Mouse (Mus musculus) liver, postnatal 0 days (tissue): ENCODE data around the gene Anxa4.

ENCODE experiments used
- CTCF ChIP-seq: sonication (generic); IDR thresholded peaks from 2 replicates; pipeline ENCODE4 v1.5.1; 2016; ENCODE audit warnings: antibody characterized with exemption, low read depth
- EP300 ChIP-seq: IDR thresholded peaks from 2 replicates; pipeline ENCODE4 v1.6.1; 2016; ENCODE audit warnings: antibody characterized with exemption, low read depth, mild to moderate bottlenecking

DNA sequence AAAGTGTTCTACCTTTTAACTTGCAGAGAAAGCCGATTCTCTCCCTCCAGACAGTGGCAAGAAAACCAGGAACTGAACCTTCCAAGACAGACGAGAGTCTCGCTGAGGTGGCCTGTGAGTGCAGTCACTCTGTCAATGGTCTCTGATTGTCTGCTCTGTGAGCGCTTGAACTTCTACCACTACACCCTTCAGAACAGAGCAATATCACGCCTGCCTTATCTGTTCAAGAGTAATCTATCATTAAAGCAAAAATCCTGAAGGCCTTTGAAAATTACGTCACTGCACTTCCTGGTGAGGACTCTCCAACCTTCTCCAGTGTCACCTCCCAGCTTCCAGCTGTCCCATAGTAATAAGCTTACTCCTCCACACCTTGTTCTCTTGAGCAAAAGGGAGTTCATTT is 18.4 kb downstream of the Anxa4 start:
- TF ChIP-seq CTCF (no peak), EP300 (no peak)
